In genomic region chr1:166821146-166821545, GRCm38 (mm10) we compare ENCODE assay signal across 13 mouse cellular contexts.
DNase-seq lines count a peak whose midpoint lies in the region; ATAC-seq and TF ChIP-seq lines count a peak whose summit lies in the region.
"Had no signal": no experiment of that assay in that cellular context is flagged by ENCODE, and none has a peak within 500 bp of the region (broad histone marks: within the 10 kb centered on the region; RNA-seq: fewer than 3 reads in every experiment).

No protein-coding gene starts in this region.

- H3K9me3 ChIP-seq in liver, postnatal 0 days (ENCODE audit: low read length): no peaks in the 10 kb centered on the region; the same call in 1 of the 2 replicates
- H3K9me3 ChIP-seq: heart, embryonic 13.5 days; hindbrain, embryonic 12.5 days; kidney, embryonic 15.5 days; limb, embryonic 13.5 days had no signal

- no peaks in the 10 kb centered on the region for H3K4me1 ChIP-seq in lung, adult 2 months (ENCODE audit: control insufficient read depth, insufficient read depth, low read length)
- peaks cover 9% of the 10 kb centered on the region; the same call in 1 of the 2 replicates for H3K4me1 ChIP-seq in liver, postnatal 0 days (ENCODE audit: insufficient read depth)
- H3K4me1 ChIP-seq: heart, embryonic 13.5 days; hindbrain, embryonic 12.5 days; kidney, embryonic 15.5 days had no signal

- CTCF ChIA-PET in Patski (lab: Charles Lee): no interaction called here

- H3K4me3 ChIP-seq in lung, adult 2 months (replicated peaks; ENCODE audit: extremely low read depth, low read depth, low read length): no peak overlapping the region
- no peak overlapping the region for H3K4me3 ChIP-seq in liver, postnatal 0 days (ENCODE audit: low read depth, low read length)
- H3K4me3 ChIP-seq: heart, embryonic 13.5 days; hindbrain, embryonic 12.5 days; kidney, embryonic 15.5 days; limb, embryonic 13.5 days had no signal

- 46% methylated on average over 3 of the region's 3 CpGs for WGBS in lung, adult 2 months
- 45% methylated on average over 3 of the region's 3 CpGs for WGBS in liver, postnatal 0 days (ENCODE audit: insufficient replicate concordance)

- no peak overlapping the region for H3K9ac ChIP-seq in liver, postnatal 0 days (replicated peaks)
- H3K9ac ChIP-seq: heart, embryonic 13.5 days; hindbrain, embryonic 12.5 days; kidney, embryonic 15.5 days; limb, embryonic 13.5 days had no signal

- H3K27me3 ChIP-seq in Patski: no peaks in the 10 kb centered on the region
- H3K27me3 ChIP-seq in liver, postnatal 0 days (ENCODE audit: insufficient read depth, low read length): no peaks in the 10 kb centered on the region
- H3K27me3 ChIP-seq: heart, embryonic 13.5 days; hindbrain, embryonic 12.5 days; kidney, embryonic 15.5 days; limb, embryonic 13.5 days had no signal

- no peak for TF ChIP-seq POLR2A in lung, adult 2 months (IDR thresholded peaks at IDR 0.05; ENCODE audit: borderline replicate concordance, extremely low read depth, low read depth, low read length)

- POLR2A ChIA-PET in Patski (lab: Charles Lee): no interaction called here

- H3K36me3 ChIP-seq in liver, postnatal 0 days (replicated peaks; ENCODE audit: insufficient read depth, low read length): no peaks in the 10 kb centered on the region
- H3K36me3 ChIP-seq: heart, embryonic 13.5 days; hindbrain, embryonic 12.5 days; kidney, embryonic 15.5 days; limb, embryonic 13.5 days had no signal

- in situ Hi-C loops in Patski (cut with MboI; ENCODE audit: low pct_unique_long_range_greater_than_20kb): no loop called here

- TF ChIP-seq CTCF in lung, adult 2 months (IDR thresholded peaks at IDR 0.05; ENCODE audit: insufficient read depth, low read length): 0 out of 2 replicates have a peak, but pooled peaks have one; percentile 7
- TF ChIP-seq CTCF in Patski (IDR thresholded peaks at IDR 0.05): peak; percentile 43
- peak; percentile 55 for TF ChIP-seq CTCF in liver, postnatal 0 days (IDR thresholded peaks at IDR 0.05; ENCODE audit: low read depth)

- no peak overlapping the region for H3K4me2 ChIP-seq in liver, postnatal 0 days (ENCODE audit: low read depth, low read length)
- H3K4me2 ChIP-seq: heart, embryonic 13.5 days; hindbrain, embryonic 12.5 days; kidney, embryonic 15.5 days; limb, embryonic 13.5 days had no signal

- ATAC-seq in Patski: no peak
- no peak for ATAC-seq in liver, postnatal 0 days

- no peak overlapping the region for H3K27ac ChIP-seq in liver, postnatal 0 days (ENCODE audit: low read depth)
- H3K27ac ChIP-seq: heart, embryonic 13.5 days; hindbrain, embryonic 12.5 days; kidney, embryonic 15.5 days; limb, embryonic 13.5 days had no signal

- TF ChIP-seq EP300 in liver, postnatal 0 days (IDR thresholded peaks at IDR 0.05; ENCODE audit: low read depth): no peak

- DNase-seq in embryo, embryonic 10 days (ENCODE audit: low spot score): peak; percentile 27
- no peak for DNase-seq in embryo, embryonic 11 days
- no peak for DNase-seq in lung, adult 2 months
- DNase-seq in lung, adult 18-20 months: no peak
- no peak for DNase-seq in Patski (ENCODE audit: low read depth, low spot score)
- no peak for DNase-seq in liver, postnatal 0 days
- DNase-seq in cerebellum, adult 18-20 months: no peak
- DNase-seq in adrenal gland, postnatal 14 days: no peak
- DNase-seq: right cerebral cortex, postnatal 14 days had no signal
